Mouse (Mus musculus) right cerebral cortex, postnatal 25 days (tissue): ENCODE results near the gene Ngp.

Source experiments
- DNase-seq: peaks from one replicate; pipeline ENCODE4 v3.0.0; 2022

Gene Ngp

GRCm38 (mm10) chr9:110436041-110436440, 16.5 kb downstream of the Ngp start:
- no peak for DNase-seq

- no peak for DNase-seq
Measured at GRCm38 (mm10) chr9:110440049-110440448, 20.5 kb downstream of the Ngp start.

GRCm38 (mm10) chr9:110440559-110440958, 21.0 kb downstream of the Ngp start:
- DNase-seq = no peak

GRCm38 (mm10) chr9:110448356-110448755, 28.8 kb downstream of the Ngp start:
- DNase-seq = no peak

GRCm38 (mm10) chr9:110448857-110449617, 29.5 kb downstream of the Ngp start:
- peak; percentile 56 for DNase-seq

- DNase-seq = no peak
Measured at GRCm38 (mm10) chr9:110452523-110452922, 33.0 kb downstream of the Ngp start.

GRCm38 (mm10) chr9:110457926-110458325, 38.4 kb downstream of the Ngp start:
- DNase-seq = no peak

GRCm38 (mm10) chr9:110459145-110459727, 39.7 kb downstream of the Ngp start:
- no peak for DNase-seq

GRCm38 (mm10) chr9:110460884-110461815, 41.6 kb downstream of the Ngp start:
- no peak for DNase-seq

GRCm38 (mm10) chr9:110462321-110462720, 42.8 kb downstream of the Ngp start:
- DNase-seq = no peak

- no peak for DNase-seq
Measured at GRCm38 (mm10) chr9:110463983-110464591, 44.5 kb downstream of the Ngp start.

- no peak for DNase-seq
Measured at GRCm38 (mm10) chr9:110465336-110465735, 45.8 kb downstream of the Ngp start.

GRCm38 (mm10) chr9:110466179-110466578, 46.6 kb downstream of the Ngp start:
- DNase-seq = no peak
